Mouse (Mus musculus): ENCODE measurements around the gene Abhd2.

The Abhd2 gene

GRCm38 (mm10) chr7:79272789-79273718, at the start of gene Abhd2:
TSS of gene Abhd2 (plus strand) at chr7:79273199.
- peak; percentile 99 for DNase-seq (ENCODE audit: low spot score)

- no peak for DNase-seq (ENCODE audit: low spot score)
Measured at GRCm38 (mm10) chr7:79225477-79225876, 47.5 kb upstream of the Abhd2 start.

GRCm38 (mm10) chr7:79226172-79226571, 46.8 kb upstream of the Abhd2 start:
- no peak for DNase-seq (ENCODE audit: low spot score)

DNA sequence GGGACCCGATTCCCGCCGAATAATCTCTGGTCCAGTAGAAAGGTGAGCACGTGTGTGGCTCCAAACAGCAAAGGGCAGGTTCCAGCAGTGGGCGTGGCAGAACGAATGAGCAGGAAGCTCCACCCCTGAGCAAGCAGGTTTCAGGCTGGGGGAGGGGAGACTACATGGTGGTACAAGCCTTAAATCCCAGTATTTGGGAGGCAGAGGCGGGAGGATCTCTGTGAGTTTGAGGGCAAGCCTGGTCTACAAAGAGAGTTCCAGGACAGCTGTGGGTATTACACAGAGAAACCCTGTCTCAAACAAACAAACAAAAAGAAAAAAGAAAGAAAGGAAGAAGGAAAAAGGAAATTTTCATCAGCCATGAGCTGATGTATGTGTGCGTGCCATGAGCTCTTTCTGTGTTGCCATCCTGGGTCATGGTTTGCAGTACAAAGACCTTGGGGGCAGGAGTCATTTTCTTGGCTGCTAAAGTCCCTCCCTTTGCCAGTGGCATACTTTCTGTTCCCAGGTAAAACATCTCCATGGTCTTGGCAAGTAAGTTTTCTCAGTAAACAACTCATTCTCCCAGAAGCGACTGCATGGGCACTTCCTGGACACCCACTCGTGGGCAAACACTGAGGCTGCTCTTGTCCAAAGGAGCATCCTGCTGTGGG, 46.0 kb upstream of the Abhd2 start:
- no peak for DNase-seq (ENCODE audit: low spot score)

GRCm38 (mm10) chr7:79228471-79228870, 44.5 kb upstream of the Abhd2 start:
- peak; percentile 81 for DNase-seq (ENCODE audit: low spot score)

- DNase-seq (ENCODE audit: low spot score), result no peak
Measured at GRCm38 (mm10) chr7:79231577-79231976, 41.4 kb upstream of the Abhd2 start.

GRCm38 (mm10) chr7:79232048-79232447, 41.0 kb upstream of the Abhd2 start:
- DNase-seq (ENCODE audit: low spot score), result no peak

DNA sequence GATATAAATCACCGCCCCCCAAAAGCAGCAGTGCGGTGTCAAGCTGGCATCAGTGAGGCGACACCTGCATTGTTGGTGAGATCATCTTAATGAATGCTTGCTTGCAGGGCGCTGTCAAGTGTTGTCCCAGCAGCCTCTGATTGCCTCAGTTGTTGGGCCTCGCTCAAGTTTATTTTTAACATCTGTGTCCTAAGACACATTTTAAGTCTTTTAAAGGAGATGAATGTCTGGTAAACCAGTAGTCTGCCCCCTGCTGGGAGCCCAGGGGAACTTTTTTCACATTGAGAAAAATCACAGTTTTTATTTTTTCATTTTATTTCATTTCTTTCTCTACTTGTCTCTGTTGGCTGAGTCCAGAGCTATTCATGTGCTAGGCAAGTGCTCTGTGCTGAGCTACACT, 34.3 kb upstream of the Abhd2 start:
- peak; percentile 44 for DNase-seq (ENCODE audit: low spot score)

GRCm38 (mm10) chr7:79241931-79242625, 30.9 kb upstream of the Abhd2 start:
- DNase-seq (ENCODE audit: low spot score), result no peak

DNA sequence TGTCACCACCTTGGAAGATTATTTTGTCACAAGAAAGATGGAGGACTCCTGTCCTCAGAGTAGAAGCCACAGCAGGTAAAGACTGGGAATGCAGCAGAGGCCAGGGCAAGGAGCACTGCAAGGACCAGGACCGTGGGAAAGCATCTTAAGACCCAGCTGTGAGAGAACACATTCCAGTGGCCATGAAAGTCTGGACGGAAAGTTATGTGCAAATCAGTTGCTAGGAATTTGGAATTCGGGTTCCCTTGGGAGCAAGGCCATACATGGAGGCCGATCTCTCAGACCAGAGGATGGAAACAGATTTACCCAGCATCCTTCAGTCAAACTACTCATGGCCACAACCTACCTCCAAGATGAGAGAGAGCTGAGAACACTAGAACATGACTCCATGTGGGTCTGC, 29.8 kb upstream of the Abhd2 start:
- peak; percentile 14 for DNase-seq (ENCODE audit: low spot score)

DNA sequence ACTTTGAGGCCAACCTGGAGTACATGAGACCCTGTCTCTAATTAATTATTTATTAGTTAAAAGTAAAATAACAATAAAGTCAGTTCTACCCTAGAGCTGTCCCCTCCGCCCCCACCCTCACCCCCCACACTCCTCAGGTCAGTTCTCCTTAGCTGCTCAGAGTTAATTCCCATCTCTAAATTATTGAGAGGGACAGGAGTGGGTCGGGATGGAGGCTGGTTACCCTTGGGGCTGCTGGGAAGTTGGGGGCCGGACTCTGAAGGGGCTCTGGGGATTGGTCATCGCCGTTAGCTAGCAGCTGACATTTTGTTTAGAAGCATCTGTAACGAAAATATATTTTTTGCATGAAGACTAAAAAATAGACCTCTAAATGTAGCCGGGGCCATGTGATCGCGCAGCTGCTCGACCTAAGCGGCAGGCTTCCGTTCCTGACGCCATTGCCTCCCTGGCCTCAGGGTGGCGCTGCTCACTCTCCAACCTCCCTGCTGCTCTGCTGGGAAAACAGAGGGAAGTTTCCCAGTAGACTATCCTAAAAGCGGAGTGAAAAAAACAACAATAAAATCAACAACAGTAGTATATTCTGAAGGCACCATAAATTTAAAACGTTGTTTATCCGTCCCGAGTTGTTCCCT, 26.8 kb upstream of the Abhd2 start:
- DNase-seq (ENCODE audit: low spot score), result peak; percentile 84

DNA sequence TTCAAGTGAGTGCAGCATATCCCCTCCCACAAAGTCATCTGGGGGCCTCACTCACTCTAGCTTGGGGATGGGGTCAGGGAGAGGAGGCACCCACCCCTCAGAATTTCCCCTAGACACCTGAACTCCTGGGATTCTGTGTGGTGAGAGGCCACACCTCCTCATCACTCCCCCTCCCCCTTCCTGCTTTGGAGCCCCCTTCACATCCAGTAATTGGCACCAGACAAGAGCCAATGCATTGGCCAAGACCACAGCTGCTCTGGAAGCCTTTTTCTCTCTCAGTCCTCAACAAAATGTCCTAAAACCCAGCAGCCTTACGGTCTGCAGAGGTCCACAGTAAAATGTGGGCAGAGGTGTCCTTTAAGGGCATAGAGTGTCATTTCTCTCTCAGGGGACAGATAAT, 25.6 kb upstream of the Abhd2 start:
- no peak for DNase-seq (ENCODE audit: low spot score)

DNA sequence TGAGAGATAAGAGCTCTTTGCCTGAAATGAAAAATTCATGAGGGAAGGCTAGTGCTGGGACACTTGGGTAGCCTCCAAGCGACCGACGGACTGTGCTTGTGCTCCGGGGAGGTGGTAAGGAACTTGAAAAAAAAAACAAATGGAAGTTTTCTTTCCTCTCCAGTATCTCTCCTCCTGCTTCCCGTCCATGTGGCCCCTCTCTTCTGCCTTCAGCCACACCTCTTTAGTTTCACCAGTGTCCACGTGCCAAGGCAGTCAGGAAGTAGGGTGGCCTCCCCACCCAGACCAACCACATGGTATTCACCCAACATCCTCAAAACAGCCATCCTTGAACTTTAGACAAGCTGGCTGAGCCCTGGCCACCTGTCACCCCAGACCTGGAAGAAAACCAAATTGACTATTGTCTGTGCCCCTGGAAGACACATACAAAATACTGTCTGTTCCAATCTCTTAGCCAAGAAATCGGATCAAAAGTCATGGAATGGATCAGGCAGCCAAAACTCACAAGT, 25.1 kb upstream of the Abhd2 start:
- no peak for DNase-seq (ENCODE audit: low spot score)

- no peak for DNase-seq (ENCODE audit: low spot score)
Measured at GRCm38 (mm10) chr7:79249581-79249980, 23.4 kb upstream of the Abhd2 start.

DNA sequence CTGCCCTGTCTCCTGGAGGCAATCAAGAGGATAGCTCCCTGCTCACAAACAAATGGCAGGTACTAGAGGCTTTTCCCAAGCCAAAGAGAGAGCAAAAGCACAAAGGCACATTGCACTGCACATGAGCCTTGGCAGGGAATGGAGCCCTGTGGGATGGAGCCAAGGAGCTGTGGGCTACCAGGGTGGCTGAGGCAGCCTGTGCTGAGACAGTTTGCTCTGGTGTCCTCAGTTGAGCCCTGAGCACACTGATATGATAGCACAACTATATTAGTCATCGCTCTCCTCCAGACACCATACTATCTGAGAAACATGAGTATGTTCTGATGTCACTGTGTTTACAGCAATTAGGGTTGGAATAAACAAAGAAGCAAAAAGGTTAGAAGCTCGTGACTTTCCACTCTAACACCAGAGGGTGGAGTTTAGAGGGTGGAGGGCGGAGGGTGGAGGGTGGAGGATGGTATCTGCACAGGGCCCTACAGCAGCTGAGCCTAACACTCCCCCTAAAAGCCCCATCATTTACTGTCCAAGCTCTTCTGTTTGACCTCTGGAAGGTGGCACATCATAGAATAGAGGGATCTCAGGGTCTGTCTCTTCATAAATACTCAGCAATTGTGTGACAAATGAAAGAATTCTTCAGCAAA, 18.6 kb upstream of the Abhd2 start:
- no peak for DNase-seq (ENCODE audit: low spot score)

GRCm38 (mm10) chr7:79255350-79255749, 17.6 kb upstream of the Abhd2 start:
- no peak for DNase-seq (ENCODE audit: low spot score)

DNA sequence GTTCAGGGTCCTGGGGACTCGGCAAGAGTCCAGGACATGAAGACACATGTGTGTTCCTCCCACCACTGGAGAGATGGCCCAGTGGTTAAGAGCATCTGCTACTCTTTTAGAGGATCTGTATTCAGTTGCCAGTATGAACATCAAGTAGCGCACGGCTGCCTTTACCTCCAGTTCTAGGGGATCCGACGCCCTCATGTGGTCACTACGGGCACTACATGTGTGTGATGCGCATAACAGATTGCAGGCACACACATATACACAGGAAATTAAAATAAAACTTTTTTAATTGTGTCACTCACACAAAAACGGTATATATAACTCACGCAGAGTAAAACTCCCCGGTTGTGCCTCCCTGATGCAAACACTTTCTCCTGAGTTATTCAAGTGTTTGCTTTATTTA, 17.2 kb upstream of the Abhd2 start:
- no peak for DNase-seq (ENCODE audit: low spot score)

GRCm38 (mm10) chr7:79256716-79257115, 16.3 kb upstream of the Abhd2 start:
- no peak for DNase-seq (ENCODE audit: low spot score)

GRCm38 (mm10) chr7:79258981-79259542, 13.9 kb upstream of the Abhd2 start:
- no peak for DNase-seq (ENCODE audit: low spot score)

GRCm38 (mm10) chr7:79262478-79262877, 10.5 kb upstream of the Abhd2 start:
- DNase-seq (ENCODE audit: low spot score), result no peak

GRCm38 (mm10) chr7:79263776-79264175, 9.2 kb upstream of the Abhd2 start:
- no peak for DNase-seq (ENCODE audit: low spot score)
